Mouse (Mus musculus): ENCODE data around the gene Sema4d. TPM values are rescaled to one million over a fixed set of nuclear protein-coding genes. Genes with fewer than 3 reads are reported as not detected.
A peak's percentile ranks its signal among the peaks of the same experiment; 100 is the strongest.

Gene Sema4d
- polyA plus RNA-seq, 1 experiment from 2014 or later, result 3.9 TPM

GRCm38 (mm10) chr13:51767991-51768761, 25.4 kb downstream of the Sema4d start:
- Histone ChIP-seq H3K27me3 (ENCODE audit: insufficient read depth, low read length) (no peaks in the 10 kb centered on the region), H3K9ac (replicated peaks) (no peak overlapping the region), H3K4me1 (ENCODE audit: insufficient read depth) (peaks cover 12% of the 10 kb centered on the region), H3K27ac (ENCODE audit: low read depth) (0 out of 2 replicates have a peak overlapping the region, but pooled peaks have one; percentile 7), H3K9me3 (ENCODE audit: low read length) (no peaks in the 10 kb centered on the region), H3K36me3 (replicated peaks; ENCODE audit: insufficient read depth, low read length) (no peaks in the 10 kb centered on the region), H3K4me2 (ENCODE audit: low read depth, low read length) (no peak overlapping the region), H3K4me3 (ENCODE audit: low read depth, low read length) (no peak overlapping the region)
- 0 out of 2 replicates have a peak, but pooled peaks have one; percentile 5 for TF ChIP-seq CTCF (IDR thresholded peaks at IDR 0.05; ENCODE audit: low read depth)
- no peak for TF ChIP-seq EP300 (IDR thresholded peaks at IDR 0.05; ENCODE audit: low read depth)
- ATAC-seq (peak; percentile 25; the same call in 1 of the 2 replicates), DNase-seq (no peak)
- 41% methylated on average over 14 of the region's 14 CpGs for WGBS (ENCODE audit: insufficient replicate concordance)

- H3K4me2 ChIP-seq (ENCODE audit: low read depth, low read length), result no peak overlapping the region
- H3K4me1 ChIP-seq (ENCODE audit: insufficient read depth), result peaks cover 12% of the 10 kb centered on the region
- ATAC-seq, result 0 out of 2 replicates have a peak, but pooled peaks have one; percentile 17
- DNase-seq, result no peak
- H3K36me3 ChIP-seq (replicated peaks; ENCODE audit: insufficient read depth, low read length), result no peaks in the 10 kb centered on the region
- TF ChIP-seq EP300 (IDR thresholded peaks at IDR 0.05; ENCODE audit: low read depth), result no peak
- H3K9me3 ChIP-seq (ENCODE audit: low read length), result no peaks in the 10 kb centered on the region
- H3K4me3 ChIP-seq (ENCODE audit: low read depth, low read length), result no peak overlapping the region
- no peak overlapping the region for H3K9ac ChIP-seq (replicated peaks)
- no peaks in the 10 kb centered on the region for H3K27me3 ChIP-seq (ENCODE audit: insufficient read depth, low read length)
- 0 out of 2 replicates have a peak overlapping the region, but pooled peaks have one; percentile 7 for H3K27ac ChIP-seq (ENCODE audit: low read depth)
- WGBS (ENCODE audit: insufficient replicate concordance), result 35% methylated on average over 8 of the region's 8 CpGs
Observed at GRCm38 (mm10) chr13:51767513-51767912, 26.0 kb downstream of the Sema4d start.

DNA sequence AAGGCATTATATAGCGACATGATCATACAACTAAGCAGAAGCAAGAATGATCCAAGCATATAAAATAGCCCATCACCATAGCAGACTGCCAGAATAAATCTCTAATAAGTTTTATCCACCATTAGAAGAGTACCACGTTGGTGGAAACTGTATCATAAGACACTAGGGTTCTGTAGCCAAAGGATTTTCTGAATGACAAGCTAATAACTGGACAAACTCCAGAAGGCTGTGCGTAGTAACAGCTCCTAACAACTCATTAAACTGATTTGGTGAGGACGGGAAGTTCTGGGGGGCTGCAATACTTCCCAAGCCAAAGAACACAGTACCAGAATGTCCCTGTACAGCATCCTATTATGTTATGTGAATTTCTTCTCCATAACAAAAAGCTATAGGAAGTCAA, 26.8 kb downstream of the Sema4d start:
- ATAC-seq, result no peak
- no peaks in the 10 kb centered on the region for H3K27me3 ChIP-seq (ENCODE audit: insufficient read depth, low read length)
- H3K9ac ChIP-seq (replicated peaks), result no peak overlapping the region
- no peak for DNase-seq
- H3K27ac ChIP-seq (ENCODE audit: low read depth), result no peak overlapping the region
- H3K9me3 ChIP-seq (ENCODE audit: low read length), result no peaks in the 10 kb centered on the region
- TF ChIP-seq CTCF (IDR thresholded peaks at IDR 0.05; ENCODE audit: low read depth), result no peak
- no peak for TF ChIP-seq EP300 (IDR thresholded peaks at IDR 0.05; ENCODE audit: low read depth)
- no peak overlapping the region for H3K4me2 ChIP-seq (ENCODE audit: low read depth, low read length)
- 77% methylated on average over 4 of the region's 4 CpGs for WGBS (ENCODE audit: insufficient replicate concordance)
- H3K4me1 ChIP-seq (ENCODE audit: insufficient read depth), result peaks cover 12% of the 10 kb centered on the region
- no peaks in the 10 kb centered on the region for H3K36me3 ChIP-seq (replicated peaks; ENCODE audit: insufficient read depth, low read length)
- no peak overlapping the region for H3K4me3 ChIP-seq (ENCODE audit: low read depth, low read length)

DNA sequence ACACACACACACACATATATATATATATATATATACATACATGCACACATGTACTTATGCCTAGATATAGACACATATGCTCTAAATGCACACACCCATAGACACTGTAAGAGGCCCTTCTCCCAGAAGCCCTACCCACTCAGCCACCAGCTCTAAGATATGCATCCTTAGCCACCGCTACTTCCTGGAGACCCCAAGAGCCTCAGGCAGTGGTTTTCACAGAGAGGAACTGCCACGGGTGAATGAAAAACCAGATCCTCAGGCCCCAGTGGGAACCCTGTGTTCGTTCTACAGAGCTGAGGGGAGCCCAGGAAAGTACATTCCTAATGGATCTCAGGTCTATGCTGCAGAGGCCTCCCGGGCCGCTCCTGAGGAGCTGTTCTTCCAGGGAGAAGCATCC, 28.2 kb downstream of the Sema4d start:
- peaks cover 12% of the 10 kb centered on the region for H3K4me1 ChIP-seq (ENCODE audit: insufficient read depth)

DNA sequence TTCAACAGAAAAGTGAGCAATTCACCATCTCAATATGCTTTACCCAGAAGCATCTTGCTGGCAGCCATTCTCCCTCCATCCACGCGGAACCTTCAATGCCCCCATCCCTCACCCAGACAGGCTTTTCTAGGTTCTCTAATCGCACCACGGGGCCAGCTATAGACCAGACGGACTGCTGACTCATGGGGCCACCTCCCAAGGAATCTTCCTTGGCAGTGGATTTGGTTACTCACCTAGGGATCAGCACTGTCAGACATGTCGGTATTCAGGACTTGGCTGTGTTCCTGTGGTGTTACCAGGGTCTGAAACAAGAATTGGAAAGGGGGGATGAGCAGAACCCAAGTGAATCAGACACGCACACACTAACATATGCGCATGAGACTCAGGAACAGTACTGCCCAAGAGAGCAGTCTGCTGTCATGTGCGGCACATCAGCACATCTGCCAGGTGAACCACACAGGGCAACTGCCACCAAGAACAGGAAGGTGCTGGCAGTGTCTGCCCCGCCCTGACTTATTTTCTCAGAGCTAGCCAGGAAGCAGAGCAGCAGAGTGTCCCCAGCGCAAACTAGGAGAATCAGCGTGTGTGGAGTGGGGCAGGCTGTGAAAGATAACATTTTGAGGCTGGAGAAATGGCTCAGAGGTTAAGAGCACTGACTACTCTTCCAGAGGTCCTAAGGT, 30.4 kb downstream of the Sema4d start:
- H3K4me2 ChIP-seq (ENCODE audit: low read depth, low read length), result no peak overlapping the region
- ATAC-seq, result peak; percentile 46; the same call in 1 of the 2 replicates
- TF ChIP-seq EP300 (IDR thresholded peaks at IDR 0.05; ENCODE audit: low read depth) (no peak), CTCF (IDR thresholded peaks at IDR 0.05; ENCODE audit: low read depth) (no peak)

More for the DNA sequence above, 28.2 kb downstream of the Sema4d start:
- H3K27ac ChIP-seq (ENCODE audit: low read depth), result no peak overlapping the region
- H3K36me3 ChIP-seq (replicated peaks; ENCODE audit: insufficient read depth, low read length), result no peaks in the 10 kb centered on the region
- 60% methylated on average over 5 of the region's 5 CpGs for WGBS (ENCODE audit: insufficient replicate concordance)
- H3K9me3 ChIP-seq (ENCODE audit: low read length), result no peaks in the 10 kb centered on the region
- TF ChIP-seq CTCF (IDR thresholded peaks at IDR 0.05; ENCODE audit: low read depth), result no peak
- ATAC-seq (no peak), DNase-seq (no peak)
- H3K4me2 ChIP-seq (ENCODE audit: low read depth, low read length), result no peak overlapping the region
- no peak overlapping the region for H3K9ac ChIP-seq (replicated peaks)
- no peak overlapping the region for H3K4me3 ChIP-seq (ENCODE audit: low read depth, low read length)
- H3K27me3 ChIP-seq (ENCODE audit: insufficient read depth, low read length), result no peaks in the 10 kb centered on the region

GRCm38 (mm10) chr13:51761186-51761813, 32.2 kb downstream of the Sema4d start:
- H3K4me2 ChIP-seq (ENCODE audit: low read depth, low read length), result no peak overlapping the region
- no peak overlapping the region for H3K9ac ChIP-seq (replicated peaks)
- H3K9me3 ChIP-seq (ENCODE audit: low read length), result no peaks in the 10 kb centered on the region
- peaks cover 13% of the 10 kb centered on the region for H3K4me1 ChIP-seq (ENCODE audit: insufficient read depth)
- H3K27ac ChIP-seq (ENCODE audit: low read depth), result no peak overlapping the region
- TF ChIP-seq EP300 (IDR thresholded peaks at IDR 0.05; ENCODE audit: low read depth), result no peak
- TF ChIP-seq CTCF (IDR thresholded peaks at IDR 0.05; ENCODE audit: low read depth), result no peak
- H3K27me3 ChIP-seq (ENCODE audit: insufficient read depth, low read length), result no peaks in the 10 kb centered on the region
- no peaks in the 10 kb centered on the region for H3K36me3 ChIP-seq (replicated peaks; ENCODE audit: insufficient read depth, low read length)
- ATAC-seq (no peak), DNase-seq (no peak)
- 79% methylated on average over 10 of the region's 10 CpGs for WGBS (ENCODE audit: insufficient replicate concordance)
- H3K4me3 ChIP-seq (ENCODE audit: low read depth, low read length), result no peak overlapping the region

More for the DNA sequence above, 30.4 kb downstream of the Sema4d start:
- no peak overlapping the region for H3K4me3 ChIP-seq (ENCODE audit: low read depth, low read length)
- no peaks in the 10 kb centered on the region for H3K9me3 ChIP-seq (ENCODE audit: low read length)
- H3K27me3 ChIP-seq (ENCODE audit: insufficient read depth, low read length), result no peaks in the 10 kb centered on the region
- peaks cover 9% of the 10 kb centered on the region for H3K4me1 ChIP-seq (ENCODE audit: insufficient read depth)
- 63% methylated on average over 12 of the region's 12 CpGs for WGBS (ENCODE audit: insufficient replicate concordance)
- H3K9ac ChIP-seq (replicated peaks), result no peak overlapping the region
- H3K36me3 ChIP-seq (replicated peaks; ENCODE audit: insufficient read depth, low read length), result no peaks in the 10 kb centered on the region
- no peak for DNase-seq
- H3K27ac ChIP-seq (ENCODE audit: low read depth), result no peak overlapping the region

Data from liver, postnatal 0 days (tissue).